Mouse (Mus musculus) forebrain, embryonic 11.5 days (tissue): ENCODE measurements at regions not wholly inside any gene's neighbourhood (a gene's known extent, or its start where the extent isn't known, plus 50 kb on each side); places are given as distances from the start of the nearest gene placed in this dataset.
"Not testable (repeated sequence)": the region's sequence is repeated elsewhere in the genome, so short reads cannot be mapped to it uniquely, and the experiment has no call there.

Source experiments
- ATAC-seq: fragments of 200-750 bp; cut with Nextera tagmentation; replicated peaks from 2 replicates; pipeline ENCODE4 v1.8.0; 2017; ENCODE audit warnings: moderate TSS enrichment; ENCODE audit not compliant: low FRiP score
- DNase-seq: peaks from one replicate; pipeline ENCODE4 v3.0.0-alpha.2; 2017; ENCODE audit warnings: low spot score
- H3K27ac ChIP-seq: fragments of 300-500 bp; sonication (generic); 2 replicates; pipeline ENCODE4 v1.5.1; 2014; ENCODE audit warnings: low read depth, low read length
- H3K27me3 ChIP-seq: fragments of 300-500 bp; sonication (generic); 2 replicates; pipeline ENCODE4 v1.6.1; 2014; ENCODE audit warnings: mild to moderate bottlenecking, low read length, mixed read lengths; ENCODE audit not compliant: control insufficient read depth, insufficient read depth
- H3K36me3 ChIP-seq: fragments of 300-500 bp; sonication (generic); 2 replicates; pipeline ENCODE4 v1.6.1; 2014; ENCODE audit warnings: mild to moderate bottlenecking, low read length, moderate library complexity, mixed read lengths; ENCODE audit not compliant: control insufficient read depth, insufficient read depth
- H3K4me1 ChIP-seq: fragments of 300-500 bp; sonication (generic); replicated peaks from 2 replicates; pipeline ENCODE4 v1.6.1; 2014; ENCODE audit warnings: low read length, mixed read lengths; ENCODE audit not compliant: control insufficient read depth, insufficient read depth
- H3K4me2 ChIP-seq: fragments of 300-500 bp; sonication (generic); 2 replicates; pipeline ENCODE4 v1.6.1; 2014; ENCODE audit warnings: low read depth, mild to moderate bottlenecking, low read length, moderate library complexity, mixed read lengths; ENCODE audit not compliant: severe bottlenecking
- H3K4me3 ChIP-seq: fragments of 300-500 bp; sonication (generic); 2 replicates; pipeline ENCODE4 v1.5.1; 2014; ENCODE audit warnings: low read depth, low read length
- H3K9ac ChIP-seq: fragments of 300-500 bp; sonication (generic); 2 replicates; pipeline ENCODE4 v1.6.1; 2014; ENCODE audit warnings: low read length
- H3K9me3 ChIP-seq: fragments of 300-500 bp; sonication (generic); 2 replicates; pipeline ENCODE4 v1.6.1; 2016; ENCODE audit warnings: low read length, mixed read lengths; ENCODE audit not compliant: control insufficient read depth
- WGBS: fragments of 180-500 bp; shearing (Covaris S2); extraction: QIAGEN DNeasy Blood & Tissue Kit; methylation state at CpG from one replicate; pipeline ENCODE4 v1.1.7; 2014; 5-methylcytosine and 5-hydroxymethylcytosine counted together

GRCm38 (mm10) chr4:122025866-122026265, 404.0 kb upstream of the Gm12887 start:
- no peak for ATAC-seq
- no peak overlapping the region for H3K9ac ChIP-seq
- DNase-seq: no peak

GRCm38 (mm10) chr4:122022854-122023253, 401.0 kb upstream of the Gm12887 start:
- DNase-seq (no peak), ATAC-seq (no peak)
- no peak overlapping the region for H3K9ac ChIP-seq
- no peak overlapping the region for H3K4me2 ChIP-seq
- peaks cover 50% of the 10 kb centered on the region for H3K9me3 ChIP-seq
- no peaks in the 10 kb centered on the region for H3K4me1 ChIP-seq
- WGBS: 89% methylated on average over 15 of the region's 15 CpGs
- no peak overlapping the region for H3K27ac ChIP-seq
- H3K27me3 ChIP-seq: no peaks in the 10 kb centered on the region
- H3K4me3 ChIP-seq: no peak overlapping the region
- no peaks in the 10 kb centered on the region for H3K36me3 ChIP-seq

More at GRCm38 (mm10) chr4:122025866-122026265, 404.0 kb upstream of the Gm12887 start:
- H3K4me2 ChIP-seq: no peak overlapping the region
- 91% methylated on average over 1 of the region's 1 CpGs for WGBS
- H3K4me1 ChIP-seq: no peaks in the 10 kb centered on the region
- no peak overlapping the region for H3K27ac ChIP-seq
- no peaks in the 10 kb centered on the region for H3K27me3 ChIP-seq
- H3K36me3 ChIP-seq: no peaks in the 10 kb centered on the region
- H3K4me3 ChIP-seq: no peak overlapping the region
- H3K9me3 ChIP-seq: peaks cover 46% of the 10 kb centered on the region

- not testable (repeated sequence) for DNase-seq, H3K27ac ChIP-seq, H3K4me3 ChIP-seq, H3K36me3 ChIP-seq, H3K4me1 ChIP-seq, H3K27me3 ChIP-seq, H3K9ac ChIP-seq, H3K4me2 ChIP-seq
- peaks cover 37% of the 10 kb centered on the region for H3K9me3 ChIP-seq
- ATAC-seq: 0 out of 2 replicates have a peak, but pooled peaks have one; percentile 27
- 95% methylated on average over 25 of the region's 26 CpGs for WGBS
Observed at GRCm38 (mm10) chr4:122008938-122009459, 387.1 kb upstream of the Gm12887 start.

GRCm38 (mm10) chr4:122008168-122008839, 386.4 kb upstream of the Gm12887 start:
- Histone ChIP-seq H3K4me3 (no peak overlapping the region), H3K27me3 (no peaks in the 10 kb centered on the region), H3K4me1 (no peaks in the 10 kb centered on the region), H3K9me3 (peaks cover 40% of the 10 kb centered on the region), H3K36me3 (no peaks in the 10 kb centered on the region), H3K27ac (no peak overlapping the region), H3K9ac (no peak overlapping the region), H3K4me2 (no peak overlapping the region)
- 94% methylated on average over 39 of the region's 39 CpGs for WGBS
- ATAC-seq (0 out of 2 replicates have a peak, but pooled peaks have one; percentile 24), DNase-seq (no peak)

GRCm38 (mm10) chr4:121986741-121987140, 364.8 kb upstream of the Gm12887 start:
- no peak overlapping the region for H3K9ac ChIP-seq
- no peak overlapping the region for H3K27ac ChIP-seq
- H3K36me3 ChIP-seq: no peaks in the 10 kb centered on the region
- no peaks in the 10 kb centered on the region for H3K4me1 ChIP-seq
- 79% methylated on average over 2 of the region's 2 CpGs for WGBS
- no peaks in the 10 kb centered on the region for H3K27me3 ChIP-seq
- ATAC-seq: no peak
- no peak for DNase-seq
- peaks cover 39% of the 10 kb centered on the region for H3K9me3 ChIP-seq
- no peak overlapping the region for H3K4me2 ChIP-seq
- H3K4me3 ChIP-seq: no peak overlapping the region

GRCm38 (mm10) chr4:121985371-121985770, 363.5 kb upstream of the Gm12887 start:
- 81% methylated on average over 1 of the region's 1 CpGs for WGBS
- Histone ChIP-seq H3K4me3 (no peak overlapping the region), H3K27ac (no peak overlapping the region), H3K36me3 (no peaks in the 10 kb centered on the region), H3K4me1 (no peaks in the 10 kb centered on the region), H3K9ac (no peak overlapping the region), H3K4me2 (no peak overlapping the region), H3K27me3 (no peaks in the 10 kb centered on the region), H3K9me3 (peaks cover 39% of the 10 kb centered on the region)
- ATAC-seq (no peak), DNase-seq (no peak)

GRCm38 (mm10) chr4:121975831-121976230, 353.9 kb upstream of the Gm12887 start:
- peaks cover 16% of the 10 kb centered on the region for H3K9me3 ChIP-seq
- H3K27ac ChIP-seq: no peak overlapping the region
- no peaks in the 10 kb centered on the region for H3K27me3 ChIP-seq
- ATAC-seq: no peak
- H3K36me3 ChIP-seq: no peaks in the 10 kb centered on the region
- WGBS: 79% methylated on average over 3 of the region's 3 CpGs
- H3K4me2 ChIP-seq: no peak overlapping the region
- no peak overlapping the region for H3K4me3 ChIP-seq
- no peaks in the 10 kb centered on the region for H3K4me1 ChIP-seq
- DNase-seq: no peak
- no peak overlapping the region for H3K9ac ChIP-seq
